Mouse (Mus musculus): ENCODE data around the gene Smyd4. TPM values are rescaled to one million over a fixed set of nuclear protein-coding genes. Genes with fewer than 3 reads are reported as not detected.

Gene Smyd4
- polyA plus RNA-seq, 2 experiments = 7.9 to 11.6 TPM

DNA sequence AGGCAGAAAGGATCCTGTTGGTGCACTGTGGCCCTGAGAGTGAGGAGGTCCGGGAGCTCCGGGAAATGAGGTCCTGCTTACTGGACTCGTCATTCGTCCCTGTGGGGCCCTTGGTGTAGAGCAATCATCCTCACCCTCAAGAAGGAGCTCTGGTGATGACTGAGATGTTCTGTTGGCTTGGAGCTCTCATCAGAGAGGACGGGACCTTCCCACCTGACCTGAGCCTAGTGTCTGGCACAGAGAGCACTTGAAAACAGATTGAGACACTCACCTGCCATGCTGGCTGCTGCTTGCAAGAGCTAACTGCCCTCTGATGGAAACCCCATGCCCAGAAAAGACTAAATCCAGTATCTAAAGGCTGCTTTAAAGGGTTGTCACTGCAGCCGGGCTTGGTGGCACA is 56.6 kb downstream of the Smyd4 start:
- no peak overlapping the region for H3K9ac ChIP-seq (ENCODE audit: low read depth, low read length, severe bottlenecking)
- H3K4me1 ChIP-seq (ENCODE audit: control insufficient read depth, insufficient read depth, low read length) = no peaks in the 10 kb centered on the region
- no peaks in the 10 kb centered on the region for H3K9me3 ChIP-seq (ENCODE audit: control insufficient read depth, low read length)
- no peak for TF ChIP-seq POLR2A (IDR thresholded peaks at IDR 0.05; ENCODE audit: borderline replicate concordance, extremely low read depth, insufficient read depth, insufficient read length)
- no peak overlapping the region for H3K4me3 ChIP-seq (replicated peaks; ENCODE audit: low read length)
- no peak overlapping the region for H3K27ac ChIP-seq (replicated peaks; ENCODE audit: low read depth, low read length)
- no peak for DNase-seq (ENCODE audit: low spot score)
- peaks cover 18% of the 10 kb centered on the region for H3K36me3 ChIP-seq (ENCODE audit: control insufficient read depth, insufficient read depth, low read length)
- no peaks in the 10 kb centered on the region for H3K27me3 ChIP-seq (ENCODE audit: control insufficient read depth, insufficient read depth, low read length)
- 92% methylated on average over 6 of the region's 6 CpGs for WGBS
- no peak for ATAC-seq (ENCODE audit: low FRiP score, low read depth)
- H3K4me2 ChIP-seq (replicated peaks; ENCODE audit: low read depth, low read length, severe bottlenecking) = no peak overlapping the region

DNA sequence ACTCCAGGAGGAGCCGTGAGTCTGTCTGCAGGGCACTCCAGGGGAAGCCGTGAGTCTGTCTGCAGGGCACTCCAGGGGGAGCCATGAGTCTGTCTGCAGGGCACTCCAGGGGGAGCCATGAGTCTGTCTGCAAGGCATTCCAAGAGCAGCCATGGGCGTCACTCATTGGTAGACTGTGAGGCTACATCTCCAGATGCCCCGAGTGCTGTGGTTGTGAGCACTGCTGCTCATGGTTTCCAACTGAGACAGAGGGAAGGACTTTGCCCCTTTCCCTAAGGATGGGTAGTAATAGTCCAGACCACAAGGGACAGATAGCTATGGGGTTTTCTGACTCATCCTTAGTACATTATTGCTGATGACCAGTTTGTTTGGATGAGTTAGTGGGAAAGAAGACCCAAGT is 57.9 kb downstream of the Smyd4 start:
- Histone ChIP-seq H3K4me1 (ENCODE audit: control insufficient read depth, insufficient read depth, low read length) (no peaks in the 10 kb centered on the region), H3K4me2 (replicated peaks; ENCODE audit: low read depth, low read length, severe bottlenecking) (no peak overlapping the region), H3K4me3 (replicated peaks; ENCODE audit: low read length) (no peak overlapping the region), H3K27me3 (ENCODE audit: control insufficient read depth, insufficient read depth, low read length) (no peaks in the 10 kb centered on the region), H3K27ac (replicated peaks; ENCODE audit: low read depth, low read length) (no peak overlapping the region), H3K36me3 (ENCODE audit: control insufficient read depth, insufficient read depth, low read length) (peaks cover 21% of the 10 kb centered on the region), H3K9ac (ENCODE audit: low read depth, low read length, severe bottlenecking) (no peak overlapping the region), H3K9me3 (ENCODE audit: control insufficient read depth, low read length) (no peaks in the 10 kb centered on the region)
- WGBS = 83% methylated on average over 2 of the region's 4 CpGs
- TF ChIP-seq POLR2A (IDR thresholded peaks at IDR 0.05; ENCODE audit: borderline replicate concordance, extremely low read depth, insufficient read depth, insufficient read length) = no peak
- no peak for ATAC-seq (ENCODE audit: low FRiP score, low read depth)
- DNase-seq (ENCODE audit: low spot score) = no peak

DNA sequence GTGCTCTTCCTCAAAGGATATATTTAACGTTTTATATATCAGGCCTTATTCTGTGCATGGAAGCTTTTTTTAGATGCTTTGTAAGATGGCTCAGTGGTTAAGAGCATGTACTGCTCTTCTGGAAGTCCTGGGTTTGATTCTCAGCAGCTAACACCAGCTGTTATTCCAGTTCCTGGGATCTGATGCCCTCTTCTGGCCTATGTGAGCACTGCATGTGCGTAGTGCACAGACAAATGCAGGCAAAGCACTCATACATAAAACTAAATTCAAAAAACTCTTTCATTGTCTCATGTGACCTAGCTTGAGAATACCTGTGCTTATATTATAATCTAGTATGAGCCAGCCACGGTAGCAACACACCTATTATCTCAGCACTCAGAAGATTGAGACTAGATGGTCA is 58.6 kb downstream of the Smyd4 start:
- TF ChIP-seq POLR2A (IDR thresholded peaks at IDR 0.05; ENCODE audit: borderline replicate concordance, extremely low read depth, insufficient read depth, insufficient read length) = no peak
- Histone ChIP-seq H3K4me1 (ENCODE audit: control insufficient read depth, insufficient read depth, low read length) (no peaks in the 10 kb centered on the region), H3K9ac (ENCODE audit: low read depth, low read length, severe bottlenecking) (no peak overlapping the region), H3K27me3 (ENCODE audit: control insufficient read depth, insufficient read depth, low read length) (no peaks in the 10 kb centered on the region), H3K4me2 (replicated peaks; ENCODE audit: low read depth, low read length, severe bottlenecking) (no peak overlapping the region), H3K9me3 (ENCODE audit: control insufficient read depth, low read length) (no peaks in the 10 kb centered on the region), H3K36me3 (ENCODE audit: control insufficient read depth, insufficient read depth, low read length) (peaks cover 20% of the 10 kb centered on the region), H3K27ac (replicated peaks; ENCODE audit: low read depth, low read length) (no peak overlapping the region), H3K4me3 (replicated peaks; ENCODE audit: low read length) (no peak overlapping the region)
- DNase-seq (ENCODE audit: low spot score) (no peak), ATAC-seq (ENCODE audit: low FRiP score, low read depth) (no peak)
- 45% methylated on average over 3 of the region's 3 CpGs for WGBS

DNA sequence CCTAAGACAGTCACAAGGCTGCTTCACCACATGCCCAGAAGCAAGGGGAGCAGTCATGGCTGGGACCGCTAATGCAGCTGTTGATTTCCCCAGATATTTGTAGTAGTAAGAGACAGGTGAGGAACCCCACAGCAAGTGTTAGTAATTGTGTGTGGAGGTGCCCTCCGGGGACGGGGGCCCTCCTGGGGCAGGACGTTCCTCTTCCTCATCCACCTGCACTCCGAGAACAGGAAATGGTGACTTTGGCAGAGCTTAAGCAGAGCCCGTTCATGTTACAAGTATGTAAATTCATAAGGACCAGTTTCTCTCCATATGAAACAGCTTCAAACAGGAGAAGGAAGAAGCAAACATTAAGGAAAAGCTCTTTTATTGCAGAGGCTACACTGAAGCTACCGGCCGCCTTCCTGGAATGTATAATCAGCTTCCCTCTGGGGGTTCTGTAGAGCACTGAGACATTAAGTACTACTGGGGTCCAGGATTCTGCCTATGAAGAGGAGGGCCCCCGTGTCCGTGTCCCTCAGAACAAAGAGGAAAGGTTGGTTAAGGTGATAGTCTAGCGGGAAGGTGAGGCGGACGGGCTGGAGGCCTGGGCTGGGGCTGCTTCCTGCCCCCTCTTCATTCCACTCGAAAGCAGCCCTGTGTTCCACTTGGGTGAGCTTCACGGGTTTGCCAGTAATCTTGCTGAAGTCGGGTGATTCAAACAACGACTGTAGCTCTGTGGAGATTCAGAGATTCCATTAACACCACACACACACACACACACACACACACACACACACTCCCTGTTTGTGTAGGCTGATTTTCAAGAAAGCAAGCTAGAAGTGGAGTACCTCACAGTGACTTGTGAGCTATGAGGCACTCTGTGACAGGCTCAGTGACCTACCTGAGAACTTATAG is 61.7 kb downstream of the Smyd4 start:
- no peaks in the 10 kb centered on the region for H3K4me1 ChIP-seq (ENCODE audit: control insufficient read depth, insufficient read depth, low read length)
- H3K9me3 ChIP-seq (ENCODE audit: control insufficient read depth, low read length) = no peaks in the 10 kb centered on the region
- no peaks in the 10 kb centered on the region for H3K27me3 ChIP-seq (ENCODE audit: control insufficient read depth, insufficient read depth, low read length)
- H3K4me3 ChIP-seq (replicated peaks; ENCODE audit: low read length) = no peak overlapping the region
- H3K4me2 ChIP-seq (replicated peaks; ENCODE audit: low read depth, low read length, severe bottlenecking) = no peak overlapping the region
- DNase-seq (ENCODE audit: low spot score) (no peak), ATAC-seq (ENCODE audit: low FRiP score, low read depth) (no peak)
- no peak overlapping the region for H3K9ac ChIP-seq (ENCODE audit: low read depth, low read length, severe bottlenecking)
- no peak for TF ChIP-seq POLR2A (IDR thresholded peaks at IDR 0.05; ENCODE audit: borderline replicate concordance, extremely low read depth, insufficient read depth, insufficient read length)
- peaks cover 40% of the 10 kb centered on the region for H3K36me3 ChIP-seq (ENCODE audit: control insufficient read depth, insufficient read depth, low read length)
- WGBS = 76% methylated on average over 17 of the region's 17 CpGs
- no peak overlapping the region for H3K27ac ChIP-seq (replicated peaks; ENCODE audit: low read depth, low read length)

DNA sequence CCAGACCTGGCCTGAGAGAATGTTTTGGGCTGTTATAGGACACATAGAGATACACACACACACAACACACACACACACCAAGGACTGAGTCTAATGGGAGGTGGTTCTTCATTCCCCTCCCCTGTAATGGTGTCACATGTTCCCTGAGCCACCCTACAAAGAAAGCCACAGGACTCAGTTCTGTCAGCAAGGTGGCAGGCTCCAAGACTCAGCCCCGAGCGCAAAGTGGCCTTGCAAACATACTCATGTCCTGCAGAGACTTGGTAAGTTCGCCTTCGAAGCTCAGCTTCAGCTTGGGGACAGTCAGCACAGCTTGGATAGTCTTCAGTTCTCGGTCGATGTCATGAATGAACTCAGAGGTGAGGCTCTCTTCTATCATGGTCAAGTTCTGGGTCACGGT is 62.4 kb downstream of the Smyd4 start:
- no peak for TF ChIP-seq POLR2A (IDR thresholded peaks at IDR 0.05; ENCODE audit: borderline replicate concordance, extremely low read depth, insufficient read depth, insufficient read length)
- H3K36me3 ChIP-seq (ENCODE audit: control insufficient read depth, insufficient read depth, low read length) = peaks cover 46% of the 10 kb centered on the region
- H3K4me1 ChIP-seq (ENCODE audit: control insufficient read depth, insufficient read depth, low read length) = no peaks in the 10 kb centered on the region
- H3K27ac ChIP-seq (replicated peaks; ENCODE audit: low read depth, low read length) = no peak overlapping the region
- ATAC-seq (ENCODE audit: low FRiP score, low read depth) (no peak), DNase-seq (ENCODE audit: low spot score) (no peak)
- H3K4me3 ChIP-seq (replicated peaks; ENCODE audit: low read length) = no peak overlapping the region
- no peaks in the 10 kb centered on the region for H3K9me3 ChIP-seq (ENCODE audit: control insufficient read depth, low read length)
- H3K9ac ChIP-seq (ENCODE audit: low read depth, low read length, severe bottlenecking) = no peak overlapping the region
- WGBS = 89% methylated on average over 7 of the region's 7 CpGs
- no peaks in the 10 kb centered on the region for H3K27me3 ChIP-seq (ENCODE audit: control insufficient read depth, insufficient read depth, low read length)
- H3K4me2 ChIP-seq (replicated peaks; ENCODE audit: low read depth, low read length, severe bottlenecking) = no peak overlapping the region

Measured in limb, embryonic 14.5 days (tissue).